Mouse (Mus musculus) neural tube, embryonic 11.5 days (tissue): ENCODE measurements around the gene Prdm1. TPM values are rescaled to one million over a fixed set of nuclear protein-coding genes. Genes with fewer than 3 reads are reported as not detected.

Experiments
- ATAC-seq: fragments of 200-750 bp; cut with Nextera tagmentation; 2 replicates; pipeline ENCODE4 v1.8.0; 2017; ENCODE audit warnings: moderate number of reproducible peaks, mild to moderate bottlenecking, moderate TSS enrichment, moderate library complexity; ENCODE audit not compliant: insufficient read depth, low FRiP score, low TSS enrichment
- DNase-seq: peaks from one replicate; pipeline ENCODE4 v3.0.0-alpha.2; 2015; ENCODE audit warnings: low spot score
- H3K27ac ChIP-seq: fragments of 300-500 bp; sonication (generic); 2 replicates; pipeline ENCODE4 v1.5.1; 2014; ENCODE audit warnings: low read depth, mild to moderate bottlenecking, low read length
- H3K27me3 ChIP-seq: fragments of 300-500 bp; sonication (generic); 2 replicates; pipeline ENCODE4 v1.6.1; 2014; ENCODE audit warnings: mild to moderate bottlenecking, low read length, mixed read lengths; ENCODE audit not compliant: control insufficient read depth, insufficient read depth
- H3K36me3 ChIP-seq: fragments of 300-500 bp; sonication (generic); 2 replicates; pipeline ENCODE4 v1.6.1; 2014; ENCODE audit warnings: mild to moderate bottlenecking, low read length, moderate library complexity, mixed read lengths; ENCODE audit not compliant: control insufficient read depth, insufficient read depth
- H3K4me1 ChIP-seq: fragments of 300-500 bp; sonication (generic); 2 replicates; pipeline ENCODE4 v1.6.1; 2014; ENCODE audit warnings: low read length, mixed read lengths; ENCODE audit not compliant: control insufficient read depth, insufficient read depth
- H3K4me2 ChIP-seq: fragments of 300-500 bp; sonication (generic); 2 replicates; pipeline ENCODE4 v1.6.1; 2014; ENCODE audit warnings: low read depth, mild to moderate bottlenecking, moderate library complexity
- H3K4me3 ChIP-seq: fragments of 300-500 bp; sonication (generic); 2 replicates; pipeline ENCODE4 v1.5.1; 2014; ENCODE audit warnings: low read depth, low read length
- H3K9ac ChIP-seq: fragments of 300-500 bp; sonication (generic); 2 replicates; pipeline ENCODE4 v1.6.1; 2014; ENCODE audit warnings: mild to moderate bottlenecking, low read length
- H3K9me3 ChIP-seq: fragments of 300-500 bp; sonication (generic); 2 replicates; pipeline ENCODE4 v1.6.1; 2016; ENCODE audit warnings: low read length; ENCODE audit not compliant: control insufficient read depth
- WGBS: fragments of 180-500 bp; shearing (Covaris S2); extraction: QIAGEN DNeasy Blood & Tissue Kit; methylation state at CpG from one replicate; pipeline ENCODE4 v1.1.7; 2014; 5-methylcytosine and 5-hydroxymethylcytosine counted together
- polyA plus RNA-seq: library from polyadenylated mRNA; unstranded; fragments of >200 nt; fragmentation: Nextera tagmentation; extraction: Ambion mirVana; gene quantifications from 2 replicates; pipeline ENCODE4 v1.2.1, GENCODE M21; 2014

Prdm1 gene
- polyA plus RNA-seq, 1 experiment from 2014 or later: 1.5 TPM

- no peaks in the 10 kb centered on the region for H3K4me1 ChIP-seq
- H3K9ac ChIP-seq: no peak overlapping the region
- H3K4me2 ChIP-seq: no peak overlapping the region
- H3K27me3 ChIP-seq: no peaks in the 10 kb centered on the region
- no peaks in the 10 kb centered on the region for H3K36me3 ChIP-seq
- 41% methylated on average over 10 of the region's 10 CpGs for WGBS
- ATAC-seq (no peak), DNase-seq (no peak)
- no peak overlapping the region for H3K27ac ChIP-seq
- H3K9me3 ChIP-seq: no peaks in the 10 kb centered on the region
- H3K4me3 ChIP-seq: no peak overlapping the region
Measured at GRCm38 (mm10) chr10:44409054-44409453, 119.2 kb downstream of the Prdm1 start.

GRCm38 (mm10) chr10:44403415-44403814 lies 124.9 kb downstream of the Prdm1 start:
- Histone ChIP-seq H3K27ac (no peak overlapping the region), H3K4me1 (no peaks in the 10 kb centered on the region), H3K4me3 (no peak overlapping the region), H3K9me3 (no peaks in the 10 kb centered on the region), H3K36me3 (no peaks in the 10 kb centered on the region), H3K4me2 (no peak overlapping the region), H3K9ac (no peak overlapping the region), H3K27me3 (no peaks in the 10 kb centered on the region)
- DNase-seq (no peak), ATAC-seq (no peak)
- WGBS: 66% methylated on average over 7 of the region's 7 CpGs

- DNase-seq: no peak
- Histone ChIP-seq H3K27me3 (no peaks in the 10 kb centered on the region), H3K4me3 (no peak overlapping the region), H3K4me2 (no peak overlapping the region), H3K9ac (no peak overlapping the region), H3K9me3 (no peaks in the 10 kb centered on the region), H3K36me3 (no peaks in the 10 kb centered on the region), H3K4me1 (no peaks in the 10 kb centered on the region), H3K27ac (no peak overlapping the region)
- ATAC-seq: no peak
- WGBS: 84% methylated on average over 10 of the region's 10 CpGs
Measured at GRCm38 (mm10) chr10:44401600-44401999, 126.7 kb downstream of the Prdm1 start.

GRCm38 (mm10) chr10:44400602-44401001 lies 127.7 kb downstream of the Prdm1 start:
- no peak for DNase-seq
- no peak for ATAC-seq
- no peak overlapping the region for H3K9ac ChIP-seq

GRCm38 (mm10) chr10:44400119-44400518 lies 128.2 kb downstream of the Prdm1 start:
- no peak overlapping the region for H3K9ac ChIP-seq
- ATAC-seq (no peak), DNase-seq (no peak)
- H3K9me3 ChIP-seq: no peaks in the 10 kb centered on the region
- whole genome bisulfite sequencing: 35% methylated on average over 3 of the region's 3 CpGs
- H3K4me3 ChIP-seq: no peak overlapping the region
- H3K4me1 ChIP-seq: no peaks in the 10 kb centered on the region
- no peak overlapping the region for H3K27ac ChIP-seq
- no peaks in the 10 kb centered on the region for H3K27me3 ChIP-seq
- H3K36me3 ChIP-seq: no peaks in the 10 kb centered on the region
- H3K4me2 ChIP-seq: no peak overlapping the region

More at GRCm38 (mm10) chr10:44400602-44401001, 127.7 kb downstream of the Prdm1 start:
- no peak overlapping the region for H3K4me2 ChIP-seq
- H3K27me3 ChIP-seq: no peaks in the 10 kb centered on the region
- H3K36me3 ChIP-seq: no peaks in the 10 kb centered on the region
- 38% methylated on average over 13 of the region's 13 CpGs for WGBS
- no peaks in the 10 kb centered on the region for H3K4me1 ChIP-seq
- no peak overlapping the region for H3K4me3 ChIP-seq
- no peak overlapping the region for H3K27ac ChIP-seq
- no peaks in the 10 kb centered on the region for H3K9me3 ChIP-seq

- DNase-seq (no peak), ATAC-seq (no peak)
- Histone ChIP-seq H3K9me3 (no peaks in the 10 kb centered on the region), H3K4me2 (no peak overlapping the region), H3K27ac (no peak overlapping the region), H3K9ac (no peak overlapping the region), H3K4me3 (no peak overlapping the region), H3K4me1 (no peaks in the 10 kb centered on the region), H3K36me3 (no peaks in the 10 kb centered on the region), H3K27me3 (no peaks in the 10 kb centered on the region)
- 87% methylated on average over 8 of the region's 8 CpGs for WGBS
Measured at GRCm38 (mm10) chr10:44392855-44393254, 135.4 kb downstream of the Prdm1 start.

- DNase-seq: no peak
- H3K4me2 ChIP-seq: no peak overlapping the region
- ATAC-seq: no peak
- no peaks in the 10 kb centered on the region for H3K36me3 ChIP-seq
- no peak overlapping the region for H3K27ac ChIP-seq
- WGBS: 49% methylated on average over 12 of the region's 12 CpGs
- H3K27me3 ChIP-seq: no peaks in the 10 kb centered on the region
- no peak overlapping the region for H3K9ac ChIP-seq
- no peaks in the 10 kb centered on the region for H3K9me3 ChIP-seq
- no peaks in the 10 kb centered on the region for H3K4me1 ChIP-seq
- no peak overlapping the region for H3K4me3 ChIP-seq
Measured at GRCm38 (mm10) chr10:44391509-44392290, 136.6 kb downstream of the Prdm1 start.

GRCm38 (mm10) chr10:44390286-44390685 lies 138.0 kb downstream of the Prdm1 start:
- Histone ChIP-seq H3K36me3 (no peaks in the 10 kb centered on the region), H3K9me3 (no peaks in the 10 kb centered on the region), H3K27ac (no peak overlapping the region), H3K27me3 (no peaks in the 10 kb centered on the region), H3K4me3 (no peak overlapping the region), H3K9ac (no peak overlapping the region), H3K4me1 (no peaks in the 10 kb centered on the region), H3K4me2 (no peak overlapping the region)
- ATAC-seq (no peak), DNase-seq (no peak)
- 84% methylated on average over 5 of the region's 5 CpGs for WGBS

GRCm38 (mm10) chr10:44388706-44389233 lies 139.5 kb downstream of the Prdm1 start:
- 84% methylated on average over 11 of the region's 11 CpGs for WGBS
- DNase-seq (no peak), ATAC-seq (no peak)
- no peak overlapping the region for H3K9ac ChIP-seq
- no peak overlapping the region for H3K4me3 ChIP-seq
- no peak overlapping the region for H3K27ac ChIP-seq
- no peaks in the 10 kb centered on the region for H3K9me3 ChIP-seq
- no peak overlapping the region for H3K4me2 ChIP-seq
- H3K27me3 ChIP-seq: no peaks in the 10 kb centered on the region
- no peaks in the 10 kb centered on the region for H3K36me3 ChIP-seq
- no peaks in the 10 kb centered on the region for H3K4me1 ChIP-seq
